Mouse (Mus musculus) cerebellum, adult 18-20 months (tissue): ENCODE results near the gene Art5.

Source experiments
- DNase-seq, 2 experiments: peaks; one replicate each; pipeline ENCODE4 v3.0.0; 2021

Gene Art5

DNA sequence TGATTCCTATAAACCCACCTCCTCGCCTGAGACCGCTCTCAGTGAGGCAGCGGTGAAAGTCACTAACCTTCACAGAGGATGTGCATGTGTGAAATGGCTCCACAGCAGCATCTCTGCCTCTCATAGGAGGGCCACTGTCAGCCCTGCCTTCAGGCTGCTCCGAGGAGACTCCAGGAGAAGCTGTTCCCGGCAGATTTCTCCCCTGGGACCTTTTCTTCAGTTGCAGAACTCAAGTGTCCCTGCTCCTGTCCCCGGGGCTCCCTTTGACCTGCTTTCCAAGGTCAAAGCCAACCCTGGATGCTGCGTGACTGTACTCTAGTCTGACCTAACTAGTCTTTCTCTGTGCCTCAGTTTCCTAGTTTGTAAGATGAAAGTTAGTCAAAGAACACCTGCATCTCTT is at the start of gene Art5:
Gene Art5 (minus strand): TSS at position 319 of the 400 bp plus-strand sequence.
- no peak for DNase-seq

DNA sequence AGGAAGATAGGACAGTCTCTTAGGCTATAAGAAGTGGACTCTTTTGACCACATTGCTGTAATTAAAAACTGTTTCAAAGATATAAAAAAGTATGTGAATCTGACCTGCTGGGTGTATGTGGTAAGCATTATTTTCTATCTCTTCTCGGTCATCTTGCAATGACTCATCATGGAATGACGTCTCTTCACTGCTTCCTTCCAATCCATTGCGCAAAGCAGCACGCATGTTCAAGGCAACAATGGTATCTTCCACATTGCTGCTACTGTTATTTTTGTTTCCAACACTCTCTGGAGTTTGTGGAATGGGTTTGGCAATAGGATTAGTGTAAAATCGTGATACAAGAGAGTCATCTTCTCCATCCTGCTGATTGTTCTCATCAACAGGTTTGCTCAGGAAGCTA is 44.4 kb upstream of the Art5 start:
- DNase-seq, result no peak

DNA sequence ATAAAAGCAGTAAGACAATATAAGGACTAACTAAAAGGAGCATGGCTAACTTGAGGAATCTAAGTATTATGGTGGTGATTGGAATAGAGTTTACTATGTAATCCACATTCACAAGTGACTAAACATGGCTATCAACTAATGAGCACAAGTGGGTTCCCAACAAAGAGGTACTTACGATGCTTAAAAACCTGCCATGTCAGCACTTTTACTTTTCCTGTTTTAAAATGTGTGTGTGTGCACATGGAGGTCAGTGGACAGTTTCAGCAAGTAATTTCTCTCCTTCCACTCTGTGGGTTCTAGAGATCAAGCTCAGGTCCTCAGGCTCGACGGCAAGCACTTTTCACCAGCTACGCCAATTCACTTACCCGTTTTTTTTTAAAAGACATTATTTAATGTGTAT is 28.6 kb upstream of the Art5 start:
- DNase-seq, result no peak

DNA sequence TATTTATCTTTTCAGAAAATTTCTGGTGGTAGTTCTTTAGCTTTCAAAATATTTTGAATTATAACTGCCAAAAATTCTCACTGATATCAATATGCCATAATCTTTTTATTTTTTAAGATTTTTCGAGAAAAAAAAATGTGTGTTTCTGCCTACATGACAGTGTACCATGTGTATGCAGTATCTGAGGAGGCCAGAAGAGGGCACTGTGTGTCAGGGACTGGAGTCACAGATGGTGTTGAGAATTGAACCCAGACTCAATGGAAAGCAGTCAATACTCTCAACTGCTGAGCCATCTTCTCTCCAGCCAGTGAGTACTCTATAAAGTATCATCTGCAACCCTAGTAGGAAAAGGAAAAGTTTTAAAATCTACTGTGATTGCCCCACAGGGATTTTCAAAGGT is 28.2 kb upstream of the Art5 start:
- DNase-seq, result peak; percentile 20 to 30

DNA sequence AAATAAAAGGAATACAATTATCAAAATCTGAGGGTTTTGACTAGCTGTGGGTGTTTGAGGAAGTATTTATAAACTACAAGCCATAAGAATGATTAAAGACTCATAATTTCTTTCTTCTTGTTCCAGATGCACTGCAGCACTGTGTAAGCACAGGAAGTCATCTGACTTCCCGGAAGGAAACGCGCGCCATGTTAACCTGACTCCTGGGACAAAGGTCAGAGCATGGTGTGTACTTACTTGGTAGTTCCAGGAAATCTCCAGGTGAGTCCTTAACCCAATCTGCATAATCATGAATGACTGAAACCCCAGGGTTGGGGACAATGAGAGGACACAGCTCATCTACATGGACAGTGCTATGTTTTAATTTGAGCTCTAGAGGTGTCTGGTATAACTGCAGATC is 23.1 kb upstream of the Art5 start:
- DNase-seq, result no peak

DNA sequence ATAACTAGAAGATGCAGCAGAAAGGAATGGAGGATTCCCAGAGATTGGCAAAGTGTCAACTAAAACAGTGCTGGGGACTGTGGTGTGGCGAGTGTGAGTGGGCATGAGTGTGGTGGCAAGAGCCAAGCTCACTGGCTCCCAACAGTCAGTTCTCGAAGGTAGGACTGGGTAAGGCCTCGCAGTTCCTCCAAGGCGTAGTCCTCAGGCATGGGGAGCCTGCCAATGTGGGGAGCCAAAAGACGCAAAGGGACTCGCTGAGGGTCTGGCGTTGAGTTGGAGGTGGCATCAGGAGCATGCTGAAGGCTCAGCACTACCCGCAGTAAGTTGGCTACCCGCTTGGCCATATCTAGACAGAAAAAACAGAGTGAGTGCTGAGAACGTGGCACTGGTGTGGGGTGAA is 11.0 kb upstream of the Art5 start:
- no peak for DNase-seq

DNA sequence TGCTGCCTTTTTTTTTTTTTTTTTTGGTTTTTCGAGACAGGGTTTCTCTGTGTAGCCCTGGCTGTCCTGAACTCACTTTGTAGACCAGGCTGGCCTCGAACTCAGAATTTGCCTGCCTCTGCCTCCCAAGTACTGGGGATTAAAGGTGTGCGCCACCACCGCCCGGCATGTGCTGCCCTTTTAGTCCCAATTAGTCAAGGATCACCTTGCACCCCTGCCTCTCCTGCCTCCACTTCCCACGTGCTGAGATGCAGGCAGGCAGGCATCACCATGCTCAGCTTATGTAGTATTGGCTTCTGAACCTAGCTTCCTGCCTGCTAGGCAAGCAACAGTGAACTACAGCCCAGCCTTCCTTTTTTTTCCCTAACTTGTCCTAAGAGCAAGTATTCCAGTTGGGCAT is 8.1 kb upstream of the Art5 start:
- no peak for DNase-seq

DNA sequence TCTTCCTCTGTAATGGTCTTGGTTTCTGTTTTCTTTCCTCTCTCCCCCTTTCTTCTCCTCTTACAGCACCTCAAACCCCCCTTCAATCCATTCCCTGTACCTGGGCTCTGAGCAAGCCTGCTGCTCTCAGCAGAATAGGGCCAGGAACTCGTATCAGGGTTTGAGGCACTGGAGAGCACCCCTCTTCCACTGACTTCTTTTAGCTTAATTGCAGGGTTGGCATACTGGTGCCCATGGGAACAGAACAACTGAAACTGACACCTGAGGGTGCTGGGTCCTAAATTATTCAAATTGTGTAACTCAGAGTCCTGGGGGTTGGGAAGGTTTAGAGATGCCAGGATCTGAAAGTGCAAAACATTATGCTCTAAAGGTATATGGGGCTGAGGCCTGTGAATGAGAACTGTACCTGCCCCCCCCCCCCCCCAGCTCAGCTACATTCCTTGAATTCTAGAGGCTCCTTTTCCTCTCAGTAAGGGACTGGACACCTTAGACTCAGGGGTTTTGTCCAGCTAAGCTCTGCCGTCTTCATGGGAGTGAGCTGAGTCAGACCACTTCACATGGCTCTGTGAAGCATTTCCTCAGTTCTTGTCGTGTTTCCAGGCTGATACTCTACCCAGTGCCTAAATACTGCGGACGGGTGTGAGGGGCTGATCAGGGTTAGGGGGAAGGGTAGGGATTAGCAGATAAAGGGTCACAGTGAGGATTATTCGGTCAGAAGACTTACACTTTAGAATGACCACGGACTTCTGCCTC is 7.5 kb upstream of the Art5 start, which contains the start of gene Chrna10:
Gene Chrna10 (minus strand): TSS at position 250 of the 753 bp plus-strand sequence.
- DNase-seq, result no peak

DNA sequence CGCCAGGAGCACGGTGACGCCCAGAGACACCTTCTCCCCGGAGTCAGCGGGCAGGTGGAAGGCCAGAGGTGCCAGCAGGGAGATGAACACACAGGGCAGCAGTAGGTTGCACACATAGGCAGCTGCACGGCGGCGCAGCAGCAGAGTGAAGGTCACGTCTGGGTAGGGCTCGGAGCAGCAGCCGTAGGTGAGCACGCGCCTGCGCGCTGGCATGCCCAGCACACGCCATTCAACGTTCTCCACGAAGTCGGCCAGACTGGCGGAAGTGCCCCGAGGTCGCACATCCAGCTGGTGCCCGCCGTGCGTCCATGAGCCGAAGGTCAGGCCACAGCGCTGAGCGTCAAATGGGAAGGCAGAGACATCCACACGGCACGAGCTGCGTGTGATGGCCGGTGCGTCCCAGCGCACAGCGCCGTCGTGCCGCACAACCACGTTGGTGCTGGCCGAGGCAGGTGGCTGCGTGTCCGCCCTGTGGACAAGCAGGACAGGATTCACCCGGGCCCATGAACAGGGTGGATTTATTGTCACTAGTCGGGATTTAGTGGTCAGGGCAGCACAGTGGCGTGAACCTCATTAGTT is 4.0 kb upstream of the Art5 start:
- DNase-seq, result no peak

DNA sequence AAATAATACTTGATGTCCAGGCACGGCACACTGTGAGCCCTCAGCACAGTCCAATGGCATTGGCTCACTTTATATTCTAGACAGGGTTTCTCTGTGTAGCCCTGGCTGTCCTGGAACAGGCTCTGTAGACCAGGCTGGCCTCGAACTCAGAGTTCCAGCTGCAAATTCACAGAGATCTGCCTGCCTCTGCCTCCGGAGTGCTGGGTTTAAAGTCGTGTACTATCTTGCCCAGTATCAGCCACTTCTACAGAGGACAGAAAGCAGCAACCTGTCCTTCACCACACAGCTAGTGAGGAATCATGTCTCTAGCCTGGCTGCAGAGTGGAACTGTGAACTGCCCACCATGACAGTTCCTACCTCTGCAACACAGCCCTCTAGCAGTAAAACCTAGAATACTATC is 457 bp upstream of the Art5 start:
- DNase-seq, result no peak

DNA sequence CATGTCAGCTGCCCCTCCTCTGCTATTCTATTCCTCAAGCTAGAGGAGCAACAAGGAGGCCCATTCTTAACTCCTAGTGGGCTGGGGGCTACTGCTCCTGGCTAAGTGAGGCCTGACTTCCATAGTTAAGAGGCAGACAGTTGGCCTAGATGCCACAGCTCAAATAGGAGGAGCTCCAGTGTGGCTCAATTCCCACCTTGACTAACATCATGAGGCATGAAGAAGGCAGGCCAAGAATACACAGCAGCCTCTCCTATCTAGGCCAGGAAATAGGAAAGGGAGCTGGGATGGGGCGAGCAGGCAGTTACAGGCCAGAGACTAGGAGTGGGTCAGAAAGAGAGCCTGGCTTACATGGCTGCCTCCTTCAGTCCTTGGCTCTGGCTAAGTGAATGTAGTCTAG is 1.1 kb downstream of the Art5 start:
- DNase-seq, result no peak

DNA sequence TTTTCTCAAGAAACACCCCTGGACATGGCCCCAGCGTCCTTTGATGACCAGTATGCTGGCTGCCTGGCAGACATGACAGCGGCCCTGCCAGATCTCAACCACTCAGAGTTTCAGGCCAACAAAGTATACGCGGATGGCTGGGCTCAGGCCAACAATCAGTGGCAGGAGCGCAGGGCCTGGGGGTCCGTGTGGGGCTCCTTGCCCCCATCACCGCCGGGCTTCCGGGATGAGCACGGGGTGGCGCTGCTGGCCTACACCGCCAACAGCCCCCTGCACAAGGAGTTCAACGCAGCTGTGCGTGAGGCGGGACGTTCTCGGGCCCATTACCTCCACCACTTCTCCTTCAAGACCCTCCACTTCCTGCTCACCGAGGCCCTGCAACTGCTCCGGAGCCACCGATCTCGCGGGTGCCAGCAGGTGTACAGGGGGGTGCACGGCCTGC is 2.6 kb downstream of the Art5 start:
- no peak for DNase-seq

DNA sequence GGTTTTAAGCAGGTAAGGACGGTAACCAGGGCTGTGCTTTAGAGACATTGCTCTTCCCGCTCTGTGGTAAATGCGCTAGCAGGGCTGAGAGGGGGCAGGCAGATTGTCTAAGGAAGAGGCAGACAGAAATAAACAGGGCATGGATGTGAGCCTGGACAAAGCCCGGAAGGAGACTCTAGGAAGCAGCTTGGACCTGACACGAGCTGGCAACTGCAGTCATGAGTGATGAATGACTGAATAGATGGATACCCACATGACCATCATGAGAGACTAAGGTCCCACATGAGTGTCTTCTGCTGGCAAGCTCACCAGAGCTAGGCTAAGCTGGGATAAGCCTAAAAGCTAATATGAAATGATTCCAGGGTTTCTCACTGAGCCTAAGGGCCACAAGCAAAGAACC is 5.2 kb downstream of the Art5 start:
- peak; percentile 40 to 47 for DNase-seq

DNA sequence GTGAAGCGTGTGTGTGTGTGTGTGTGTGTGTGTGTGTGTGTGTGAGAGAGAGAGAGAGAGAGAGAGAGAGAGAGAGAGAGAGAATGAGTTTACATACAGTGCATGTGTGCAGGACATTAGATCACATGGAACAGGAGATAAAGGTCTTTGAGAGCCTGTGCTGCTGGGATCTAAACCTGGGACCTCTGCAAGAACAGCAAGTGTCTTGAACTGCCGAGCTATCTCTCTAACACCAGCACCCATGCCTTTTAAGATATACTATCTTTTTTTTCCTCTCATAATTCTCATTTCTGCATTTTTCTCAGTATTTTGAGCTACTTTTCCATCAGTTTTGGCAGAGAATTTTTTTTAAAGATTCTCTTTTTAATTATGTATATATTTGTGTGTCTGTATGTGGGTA is 5.7 kb downstream of the Art5 start:
- no peak for DNase-seq

DNA sequence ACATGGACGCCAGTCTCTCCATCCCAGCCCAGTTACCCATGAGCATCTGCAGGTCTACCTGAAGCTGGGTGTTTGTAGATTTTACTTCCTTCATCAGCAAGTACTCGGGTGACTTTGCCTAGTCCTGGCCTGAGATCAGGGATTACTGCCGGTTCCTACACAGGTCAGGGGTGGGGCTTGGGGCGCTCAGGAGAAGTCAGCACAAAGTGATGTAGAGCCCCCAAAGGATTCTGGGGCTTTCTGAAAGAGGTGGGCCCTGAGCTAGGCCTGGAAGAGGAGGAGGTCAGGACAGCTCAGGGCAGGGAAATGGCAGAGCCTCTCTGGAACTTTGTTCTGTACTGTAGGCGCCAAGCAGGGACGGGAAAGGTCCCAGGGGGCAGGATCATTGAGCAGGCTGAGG is 6.6 kb downstream of the Art5 start:
- no peak for DNase-seq

DNA sequence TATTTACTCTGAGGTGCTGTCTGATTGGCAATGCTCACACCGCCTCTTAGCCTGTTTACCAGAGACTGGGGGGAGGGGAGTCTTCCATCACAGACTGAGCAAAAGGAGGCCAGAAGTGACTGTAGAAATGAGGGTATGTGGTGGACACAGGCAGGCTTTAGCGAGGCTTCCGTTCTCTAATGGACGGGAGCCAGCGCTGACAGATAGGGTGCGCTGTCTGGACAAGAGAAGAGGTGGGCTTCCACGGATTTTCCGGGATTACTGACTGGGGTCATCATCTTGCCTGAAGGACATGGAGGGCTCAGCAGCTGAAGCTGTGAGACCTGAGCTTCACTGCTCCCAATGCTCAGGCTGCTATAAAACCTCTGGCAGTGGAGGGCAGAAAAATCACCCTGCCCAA is 7.0 kb downstream of the Art5 start:
- no peak for DNase-seq

DNA sequence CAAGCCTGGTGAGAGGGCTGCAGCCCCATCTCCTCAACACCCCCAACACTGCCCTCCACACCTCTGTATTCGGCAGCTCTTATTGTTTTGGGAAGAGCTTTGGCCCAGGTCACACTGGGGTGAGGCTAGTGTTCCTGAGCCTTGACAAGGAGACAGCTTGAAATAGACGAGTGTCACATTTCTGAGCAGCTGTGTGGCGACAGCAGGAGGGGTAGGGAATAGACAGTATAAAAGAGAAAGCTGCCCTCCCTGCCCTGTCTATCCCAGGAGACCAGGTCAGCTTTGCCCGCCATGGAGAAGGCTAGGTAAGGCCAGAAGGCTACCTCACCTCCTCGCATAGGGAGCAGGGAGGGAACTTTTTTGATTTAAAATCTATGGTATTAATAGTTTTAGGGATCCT is 7.8 kb downstream of the Art5 start, which contains the start of gene Art1:
Gene Art1 (plus strand): TSS at position 257 of the 400 bp plus-strand sequence.
- DNase-seq, result no peak

DNA sequence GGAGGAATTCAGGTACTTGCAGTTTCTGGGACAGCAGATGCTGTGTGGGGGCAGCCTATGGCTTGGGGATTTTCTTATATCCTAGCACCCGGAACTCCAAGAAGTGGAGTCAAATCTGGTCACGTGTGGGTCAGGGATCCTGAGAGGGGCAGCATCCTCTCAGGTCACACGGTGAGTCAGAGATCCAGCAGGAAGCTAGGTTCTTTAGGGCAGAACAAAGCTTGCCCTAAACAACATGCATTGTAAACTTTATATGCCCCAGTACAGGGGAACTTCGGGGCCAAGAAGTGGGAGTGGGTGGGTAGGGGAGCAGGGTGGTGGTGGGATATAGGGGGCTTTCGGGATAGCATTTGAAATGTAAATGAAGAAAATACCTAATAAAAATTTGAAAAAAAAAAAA is 8.4 kb downstream of the Art5 start:
- DNase-seq, result no peak

DNA sequence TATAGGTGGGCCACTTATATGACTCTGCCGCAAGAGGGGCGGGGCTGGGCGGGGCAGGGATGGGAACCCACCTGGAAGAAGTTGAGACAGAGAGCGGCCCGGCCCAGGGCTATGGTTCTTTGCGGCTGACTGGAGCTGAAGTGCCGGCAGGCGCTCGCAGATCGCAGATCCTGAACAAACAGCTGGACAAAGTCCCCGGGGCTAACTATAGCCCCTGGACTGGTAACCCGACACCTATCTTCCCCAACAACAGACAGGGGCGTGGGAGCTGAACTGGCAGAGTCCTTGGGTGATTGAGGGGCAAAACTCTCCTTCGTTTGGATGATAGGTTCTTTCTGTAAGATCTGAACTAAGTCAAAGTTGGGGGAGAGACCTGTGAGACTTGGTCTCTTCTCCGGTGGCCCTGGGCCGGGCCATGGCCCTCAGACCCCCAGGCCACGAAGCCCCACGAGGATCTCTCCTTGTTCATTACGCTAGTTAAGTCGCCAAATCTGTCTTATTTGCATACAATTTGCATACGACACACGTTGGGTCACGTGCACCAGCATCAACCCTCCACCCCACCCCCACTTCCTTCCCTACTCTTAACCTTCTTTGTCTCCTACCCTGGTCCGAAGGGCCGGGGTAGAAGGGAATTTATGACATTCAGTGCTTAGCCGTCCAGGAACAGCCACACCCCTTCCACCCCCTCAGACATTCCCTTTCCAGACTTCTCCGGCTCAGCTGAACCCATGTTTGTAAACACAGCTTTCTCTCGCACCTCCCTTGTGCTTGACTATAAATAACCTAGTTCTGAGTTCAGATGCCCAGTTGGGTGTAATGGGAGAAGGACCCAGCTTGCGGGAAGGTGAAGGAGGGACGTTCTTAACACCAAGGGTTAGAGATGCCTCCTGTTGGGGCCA is 9.3 kb downstream of the Art5 start:
- DNase-seq, result no peak

DNA sequence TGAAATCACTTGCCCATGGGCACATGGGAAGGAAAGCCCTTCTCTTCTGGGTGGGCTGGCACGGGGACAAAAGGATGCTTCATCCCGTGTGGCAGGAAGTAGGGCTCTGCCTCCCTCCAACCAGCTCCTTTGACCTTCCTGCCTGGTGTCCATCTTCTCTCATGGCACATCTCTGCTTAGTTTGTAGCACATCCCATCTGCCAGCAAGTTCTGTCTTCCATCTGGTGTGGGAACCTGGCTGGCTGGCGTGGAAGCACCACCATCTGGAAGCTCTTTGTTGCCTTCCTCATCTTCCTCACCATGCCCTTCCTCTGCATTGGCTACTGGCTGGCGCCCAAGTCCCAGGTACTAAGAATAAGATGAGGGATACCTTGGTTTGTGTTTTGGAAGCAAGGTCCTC is 22.0 kb downstream of the Art5 start:
- peak; percentile 29 to 34 for DNase-seq

DNA sequence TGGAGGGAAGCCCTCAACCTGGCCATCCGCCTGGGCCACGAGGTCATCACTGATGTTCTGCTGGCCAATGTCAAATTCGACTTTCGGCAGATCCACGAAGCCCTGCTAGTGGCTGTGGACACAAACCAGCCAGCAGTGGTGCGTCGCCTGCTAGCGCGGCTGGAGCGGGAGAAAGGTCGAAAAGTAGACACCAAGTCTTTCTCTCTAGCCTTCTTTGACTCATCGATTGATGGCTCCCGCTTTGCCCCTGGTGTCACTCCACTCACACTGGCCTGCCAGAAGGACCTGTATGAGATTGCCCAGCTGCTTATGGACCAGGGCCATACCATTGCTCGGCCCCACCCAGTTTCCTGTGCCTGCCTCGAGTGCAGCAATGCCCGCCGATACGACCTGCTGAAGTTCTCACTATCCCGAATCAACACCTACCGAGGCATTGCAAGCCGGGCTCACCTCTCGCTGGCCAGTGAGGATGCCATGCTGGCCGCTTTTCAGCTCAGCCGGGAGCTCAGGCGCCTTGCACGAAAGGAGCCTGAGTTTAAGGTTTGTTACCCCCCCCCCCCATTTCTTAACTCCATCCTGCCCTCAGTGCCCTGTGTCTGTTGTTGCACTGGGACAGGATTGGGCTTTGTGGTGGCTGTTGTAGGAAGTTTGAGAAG is 25.1 kb downstream of the Art5 start:
- DNase-seq, result no peak

DNA sequence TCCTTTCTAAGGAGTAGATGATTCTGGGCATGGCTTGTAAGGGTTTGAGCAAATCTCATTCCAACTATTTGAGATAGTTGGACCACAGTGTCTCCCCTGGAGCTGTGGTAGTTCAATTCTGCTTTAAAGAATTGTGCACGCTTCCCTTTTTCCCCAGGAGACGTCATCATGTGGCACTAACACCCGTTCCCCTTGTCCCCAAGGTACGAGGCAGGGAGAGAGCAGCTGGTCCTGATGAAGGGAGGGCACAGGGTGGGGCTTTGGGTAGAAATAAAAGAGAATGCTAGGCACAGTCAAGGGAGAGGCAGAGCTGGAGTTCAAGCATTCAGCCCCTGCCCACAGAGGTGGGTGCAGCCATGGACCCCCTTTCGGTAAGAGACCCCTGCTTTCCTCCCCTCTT is 26.5 kb downstream of the Art5 start, which contains the start of gene Trpc2:
Gene Trpc2 (plus strand): TSS at position 301 of the 400 bp plus-strand sequence.
- no peak for DNase-seq

DNA sequence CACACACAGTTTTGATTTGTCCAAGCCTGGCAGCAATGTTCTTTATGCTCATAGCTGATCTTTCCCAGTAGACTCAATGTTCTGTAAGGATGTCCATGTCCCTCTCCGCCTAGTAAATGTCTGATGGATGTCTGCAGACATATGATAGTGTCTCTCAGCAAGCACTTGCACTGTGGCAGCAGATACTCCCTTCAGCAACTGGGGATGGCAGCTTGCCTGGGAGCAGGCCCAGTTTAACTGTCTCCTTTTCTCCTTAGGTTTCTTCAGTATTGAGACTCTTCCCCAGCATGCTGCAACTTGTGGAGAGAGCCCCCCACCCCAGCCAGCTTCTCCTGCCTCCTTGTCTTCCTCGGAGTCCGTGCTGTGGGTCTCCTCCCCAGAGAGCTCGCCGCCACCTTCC is 27.5 kb downstream of the Art5 start:
- DNase-seq, result no peak
